Mouse (Mus musculus): ENCODE data around the gene Dst.

GRCm38 (mm10) chr1:34016780-34017179 is 108.8 kb downstream of the Dst start:
- TF ChIP-seq CTCF (IDR thresholded peaks at IDR 0.05; ENCODE audit: insufficient read depth, low read depth, low read length) (no peak), POLR2A (IDR thresholded peaks at IDR 0.05; ENCODE audit: insufficient read depth, low read depth, low read length) (no peak)
